Mouse (Mus musculus) cerebellum, postnatal 36 days (tissue): Measurements from ENCODE around the gene Fgf15.

ENCODE experiments used
- DNase-seq, 2 experiments: peaks; one replicate each; pipeline ENCODE4 v3.0.0; 2021 to 2022; ENCODE audit warnings: mixed read lengths in 2 of 2

Gene Fgf15

GRCm38 (mm10) chr7:144933336-144933735 lies 37.0 kb downstream of the Fgf15 start:
- DNase-seq: no peak

DNA sequence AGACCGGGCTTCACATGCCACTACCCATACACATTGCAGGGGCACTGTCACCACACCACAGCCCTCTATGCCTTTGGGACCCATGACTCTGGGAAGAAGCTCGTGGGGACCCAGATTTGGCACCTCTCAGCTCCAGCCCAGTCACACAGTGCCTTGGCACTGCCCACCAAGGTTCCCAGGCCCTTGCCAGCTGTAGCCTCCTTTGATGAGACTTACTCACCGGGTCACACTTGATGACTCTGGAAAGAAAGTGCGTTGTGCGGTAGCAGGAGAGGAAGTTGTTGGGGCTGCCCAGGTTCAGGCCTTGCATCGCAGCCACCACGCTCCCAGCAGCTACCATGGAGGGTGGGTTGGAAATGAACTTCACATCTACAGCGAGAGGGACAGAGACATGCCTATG lies 37.5 kb downstream of the Fgf15 start:
- no peak for DNase-seq

GRCm38 (mm10) chr7:144934901-144935300 lies 38.6 kb downstream of the Fgf15 start:
- no peak for DNase-seq

GRCm38 (mm10) chr7:144935563-144935962 lies 39.2 kb downstream of the Fgf15 start:
- peak; percentile 75 to 80 for DNase-seq

- DNase-seq: peak in 1 of 2 experiments; percentile 10
Observed at GRCm38 (mm10) chr7:144936311-144936880, 40.1 kb downstream of the Fgf15 start.

DNA sequence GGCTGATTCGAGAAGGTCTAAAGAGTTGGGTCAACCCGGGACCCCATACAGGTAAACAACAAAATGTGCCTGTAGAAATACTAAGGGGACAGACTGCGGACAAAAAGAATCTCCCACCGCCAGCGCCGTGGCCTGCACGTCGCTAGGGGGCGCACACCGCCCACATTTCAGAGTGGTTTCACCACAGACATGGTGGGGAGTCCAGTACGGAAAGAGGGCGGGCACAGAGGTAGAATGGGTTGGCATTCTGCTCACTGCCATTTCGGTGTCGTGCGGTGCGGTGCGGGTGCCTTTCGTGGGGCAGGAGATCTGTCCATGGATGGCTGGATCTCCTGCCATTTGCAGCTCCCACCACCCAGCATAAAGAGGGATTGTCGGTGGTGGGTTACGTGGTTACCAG lies 41.2 kb downstream of the Fgf15 start:
- peak; percentile 91 to 93 for DNase-seq

GRCm38 (mm10) chr7:144937899-144938517 lies 41.7 kb downstream of the Fgf15 start:
- DNase-seq: peak; percentile 21 to 29

DNA sequence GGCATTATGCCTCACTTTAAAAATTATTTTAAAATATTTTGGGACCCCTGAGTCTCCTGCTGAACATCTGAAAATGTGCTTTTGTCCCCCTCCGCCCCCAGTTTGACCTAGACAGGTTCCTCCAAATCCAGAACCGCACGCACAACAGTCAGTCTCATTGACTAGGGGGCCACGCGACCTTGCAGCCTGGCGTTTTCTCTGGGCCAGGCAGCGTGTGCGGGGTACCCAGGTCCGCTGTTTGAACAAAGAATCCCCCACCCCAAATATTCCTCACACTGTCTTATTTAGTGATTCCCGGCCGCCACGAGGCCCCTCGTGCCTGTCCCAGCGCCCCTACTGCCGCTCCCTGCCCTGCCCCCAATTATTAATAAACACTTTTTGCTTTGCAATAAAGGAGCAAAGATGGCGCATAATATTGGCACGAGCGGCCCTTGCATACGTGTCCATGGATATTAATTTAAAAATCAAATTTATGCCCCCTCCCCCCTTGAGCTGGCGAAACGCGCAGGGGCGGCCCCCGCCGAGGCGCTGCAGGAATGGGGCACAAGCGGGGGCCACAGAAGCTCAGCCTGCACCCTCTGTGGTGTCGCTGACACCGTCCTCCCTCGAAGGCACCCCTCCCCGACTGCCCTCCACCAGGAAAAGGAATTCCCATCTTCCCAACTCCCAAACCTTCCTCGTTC lies 42.5 kb downstream of the Fgf15 start:
- peak in 1 of 2 experiments; percentile 16 for DNase-seq

GRCm38 (mm10) chr7:144939344-144940002 lies 43.1 kb downstream of the Fgf15 start, which contains the start of gene Ccnd1:
Ccnd1 (minus strand) TSS chr7:144939925.
- DNase-seq: peak; percentile 41 to 46

DNA sequence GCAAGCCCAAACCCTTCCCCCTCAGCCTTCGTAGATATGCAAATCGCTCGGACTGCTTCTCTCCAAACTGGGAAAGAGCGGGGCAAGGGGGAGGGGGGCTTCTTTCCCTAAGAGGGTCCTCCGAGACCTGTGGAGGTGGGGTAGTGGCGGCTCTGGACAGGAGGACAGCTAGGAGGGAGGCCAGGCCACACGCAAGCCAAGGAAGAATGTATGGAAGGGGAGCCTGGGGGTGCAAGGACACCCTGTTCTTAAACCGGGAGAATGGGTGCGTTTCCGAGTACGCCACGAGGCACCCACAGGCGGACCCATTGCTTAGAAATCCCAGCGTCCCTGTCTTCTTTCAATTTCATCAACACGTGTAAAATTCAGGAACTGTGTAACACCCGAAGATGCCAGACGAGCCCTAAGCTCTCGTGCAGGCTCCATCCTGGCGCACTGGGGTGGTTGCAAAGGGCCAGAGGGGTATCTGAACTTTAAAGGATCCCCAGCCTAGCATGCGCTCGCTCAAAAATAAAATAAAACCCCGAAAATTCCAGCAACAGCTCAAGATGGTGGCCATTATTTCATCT lies 43.8 kb downstream of the Fgf15 start:
- DNase-seq: peak; percentile 5 to 14

GRCm38 (mm10) chr7:144940585-144940984 lies 44.3 kb downstream of the Fgf15 start:
- DNase-seq: no peak

DNA sequence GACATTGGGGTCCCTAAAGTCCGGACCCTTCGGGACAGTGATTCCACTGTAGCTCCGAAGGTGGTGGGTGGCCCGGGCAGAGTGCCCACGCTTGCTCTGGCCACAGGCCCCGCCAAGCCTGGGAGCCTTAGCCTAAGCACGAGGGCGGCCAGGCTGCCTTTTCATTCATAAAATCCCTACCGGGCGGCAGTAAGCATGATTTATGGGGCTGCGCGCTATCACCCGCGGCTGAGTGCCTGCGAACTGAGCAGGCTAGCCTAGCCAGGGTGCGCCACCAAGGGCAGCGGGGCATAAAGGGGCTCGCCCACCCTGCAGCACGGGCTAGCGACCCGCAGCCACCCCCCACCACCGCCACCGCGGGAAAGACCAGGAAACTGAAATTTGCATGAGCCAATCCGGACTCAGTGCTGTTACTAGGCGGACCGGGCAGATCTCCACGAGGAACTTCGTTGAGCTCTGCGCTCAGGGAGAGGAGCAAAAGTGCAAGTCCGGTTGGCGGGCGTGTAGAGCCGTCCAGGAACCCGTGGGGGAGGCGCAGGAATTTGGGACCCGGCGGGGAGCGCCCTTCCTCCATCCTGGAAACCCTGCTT lies 45.0 kb downstream of the Fgf15 start:
- DNase-seq: peak; percentile 21 to 35

GRCm38 (mm10) chr7:144942071-144942743 lies 45.9 kb downstream of the Fgf15 start:
- no peak for DNase-seq

DNA sequence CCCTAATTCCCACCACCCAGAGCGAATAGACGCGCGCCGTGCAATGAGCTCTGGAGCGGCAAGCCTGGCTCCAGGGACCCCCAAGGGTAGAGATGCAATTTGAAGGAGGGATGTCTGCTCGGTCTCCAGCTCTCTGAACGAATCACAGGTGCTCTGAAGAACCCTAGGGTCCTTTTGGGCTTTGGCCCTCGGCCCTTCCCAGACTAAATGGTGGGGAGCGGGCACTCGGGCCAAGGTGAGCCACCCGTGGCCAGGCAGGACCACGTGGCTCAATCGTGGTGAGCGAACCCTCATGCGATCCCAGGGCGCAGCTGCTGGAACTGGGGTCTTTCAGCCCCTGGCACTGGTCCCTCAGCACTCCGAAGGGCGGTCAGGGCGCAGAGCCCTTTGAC lies 46.4 kb downstream of the Fgf15 start:
- DNase-seq: no peak

DNA sequence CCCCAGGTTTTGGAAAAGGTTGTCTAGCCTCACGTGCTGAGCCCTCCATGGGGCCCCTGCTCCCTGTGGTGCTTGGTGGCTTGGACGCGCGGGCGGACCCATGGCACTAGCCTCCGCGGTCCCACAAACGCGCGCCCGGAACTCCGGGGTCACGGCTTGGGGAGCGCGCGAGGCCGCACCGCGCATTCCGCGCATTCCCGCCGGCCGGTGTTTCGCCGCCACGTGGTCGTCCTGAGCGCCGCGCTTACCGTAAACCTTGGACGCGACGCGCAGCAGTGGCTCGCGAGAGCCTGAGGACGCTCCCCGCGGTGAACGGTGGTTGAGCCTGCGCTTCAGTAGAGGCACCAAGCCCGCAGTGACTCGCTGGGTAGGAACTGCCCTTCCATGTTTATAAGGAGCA lies 46.9 kb downstream of the Fgf15 start:
- DNase-seq: peak; percentile 58 to 62
